Mouse (Mus musculus) kidney, postnatal 0 days (tissue): ENCODE results near the gene Gsk3b. TPM values are rescaled to one million over a fixed set of nuclear protein-coding genes. Genes with fewer than 3 reads are reported as not detected.

Source experiments
- ATAC-seq: fragments of 200-750 bp; cut with Nextera tagmentation; replicated peaks from 2 replicates; pipeline ENCODE4 v1.8.0; 2017; ENCODE audit warnings: low read depth, moderate number of reproducible peaks, moderate TSS enrichment, moderate library complexity; ENCODE audit not compliant: low FRiP score
- DNase-seq: peaks from one replicate; pipeline ENCODE4 v3.0.0-alpha.2; 2016; ENCODE audit warnings: low spot score
- H3K27ac ChIP-seq: fragments of 300-500 bp; sonication (generic); 2 replicates; pipeline ENCODE4 v1.5.1; 2014; ENCODE audit warnings: mild to moderate bottlenecking
- H3K27me3 ChIP-seq: fragments of 300-500 bp; sonication (generic); 2 replicates; pipeline ENCODE4 v1.6.1; 2014; ENCODE audit warnings: low read length, mixed read lengths; ENCODE audit not compliant: insufficient read depth
- H3K36me3 ChIP-seq: fragments of 300-500 bp; sonication (generic); 2 replicates; pipeline ENCODE4 v1.6.1; 2014; ENCODE audit warnings: low read length, mixed read lengths; ENCODE audit not compliant: insufficient read depth
- H3K4me1 ChIP-seq: fragments of 300-500 bp; sonication (generic); replicated peaks from 2 replicates; pipeline ENCODE4 v1.6.1; 2014; ENCODE audit warnings: antibody characterized with exemption, low read length, mixed read lengths; ENCODE audit not compliant: insufficient read depth
- H3K4me2 ChIP-seq: fragments of 300-500 bp; sonication (generic); 2 replicates; pipeline ENCODE4 v1.6.1; 2014; ENCODE audit warnings: mild to moderate bottlenecking, low read length, moderate library complexity, mixed read lengths
- H3K4me3 ChIP-seq: fragments of 300-500 bp; sonication (generic); replicated peaks from 2 replicates; pipeline ENCODE4 v1.5.1; 2014; ENCODE audit warnings: low read depth, low read length
- H3K9ac ChIP-seq: fragments of 300-500 bp; sonication (generic); 2 replicates; pipeline ENCODE4 v1.6.1; 2014; ENCODE audit warnings: low read depth, low read length
- H3K9me3 ChIP-seq: fragments of 300-500 bp; sonication (generic); replicated peaks from 2 replicates; pipeline ENCODE4 v1.6.1; 2016; ENCODE audit warnings: low read length, inconsistent platforms, mixed read lengths
- CTCF ChIP-seq: IDR thresholded peaks from 2 replicates; pipeline ENCODE4 v1.5.1; 2016; ENCODE audit warnings: antibody characterized with exemption, low read depth, mild to moderate bottlenecking, moderate library complexity
- WGBS: fragments of 180-500 bp; shearing (Covaris S2); extraction: QIAGEN DNeasy Blood & Tissue Kit; methylation state at CpG from one replicate; pipeline ENCODE4 v1.1.7; 2014; 5-methylcytosine and 5-hydroxymethylcytosine counted together
- polyA plus RNA-seq: library from polyadenylated mRNA; unstranded; fragments of >200 nt; fragmentation: Nextera tagmentation; extraction: Ambion mirVana; gene quantifications from 2 replicates; pipeline ENCODE4 v1.2.1, GENCODE M21; 2015

Gsk3b gene
- polyA plus RNA-seq, 1 experiment from 2014 or later = 43.8 TPM

DNA sequence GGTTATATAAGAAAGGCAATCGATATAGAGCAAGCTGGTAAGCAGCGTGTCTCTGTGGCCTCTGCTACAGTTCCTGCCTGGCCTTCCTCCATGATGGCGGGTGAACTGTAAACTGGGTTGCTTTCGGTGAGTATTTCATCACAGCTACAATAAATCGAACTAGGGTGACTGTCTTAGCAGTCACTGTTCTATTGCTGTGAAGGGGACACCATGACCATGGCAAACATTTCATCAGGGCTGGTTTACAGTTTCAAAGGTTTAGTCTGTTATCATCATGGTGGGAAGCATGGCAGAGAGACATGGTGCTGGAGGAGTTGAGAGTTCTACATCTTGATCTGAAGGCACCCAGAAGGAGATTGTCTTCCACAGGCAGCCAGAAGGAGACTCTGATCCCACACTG is 191.0 kb downstream of the Gsk3b start:
- Histone ChIP-seq H3K27ac (no peak overlapping the region), H3K36me3 (no peaks in the 10 kb centered on the region), H3K27me3 (no peaks in the 10 kb centered on the region), H3K4me2 (no peak overlapping the region), H3K4me3 (no peak overlapping the region), H3K4me1 (no peaks in the 10 kb centered on the region), H3K9me3 (0 out of 2 replicates have a peak, but pooled peaks cover 5% of the 10 kb centered on the region), H3K9ac (no peak overlapping the region)
- no peak for TF ChIP-seq CTCF
- no peak for ATAC-seq
- WGBS = 90% methylated on average over 5 of the region's 5 CpGs
- no peak for DNase-seq

DNA sequence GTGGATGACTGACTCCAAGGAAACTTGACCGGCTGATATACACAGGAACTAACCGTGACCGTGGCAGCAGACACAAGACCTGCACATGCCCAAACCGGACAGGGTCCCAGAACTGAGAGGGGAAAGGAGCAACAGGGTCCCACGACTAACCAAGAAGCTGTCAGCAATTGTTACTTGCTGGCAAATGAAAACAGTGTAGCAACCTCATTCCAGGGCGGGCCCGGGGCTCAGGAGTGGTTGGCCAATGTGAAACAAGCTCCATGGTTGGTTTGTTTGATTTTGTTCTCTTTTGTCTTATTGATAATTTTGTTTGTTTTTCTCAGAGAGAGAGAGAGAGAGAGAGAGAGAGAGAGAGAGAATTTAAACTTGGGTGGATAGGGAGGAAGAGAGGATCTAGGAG is 192.2 kb downstream of the Gsk3b start:
- H3K9me3 ChIP-seq = 0 out of 2 replicates have a peak, but pooled peaks cover 5% of the 10 kb centered on the region
- no peak for TF ChIP-seq CTCF
- H3K9ac ChIP-seq = no peak overlapping the region
- H3K36me3 ChIP-seq = no peaks in the 10 kb centered on the region
- H3K27ac ChIP-seq = no peak overlapping the region
- no peak for ATAC-seq
- no peaks in the 10 kb centered on the region for H3K4me1 ChIP-seq
- H3K27me3 ChIP-seq = no peaks in the 10 kb centered on the region
- no peak for DNase-seq
- no peak overlapping the region for H3K4me3 ChIP-seq
- 75% methylated on average over 7 of the region's 7 CpGs for WGBS
- no peak overlapping the region for H3K4me2 ChIP-seq

DNA sequence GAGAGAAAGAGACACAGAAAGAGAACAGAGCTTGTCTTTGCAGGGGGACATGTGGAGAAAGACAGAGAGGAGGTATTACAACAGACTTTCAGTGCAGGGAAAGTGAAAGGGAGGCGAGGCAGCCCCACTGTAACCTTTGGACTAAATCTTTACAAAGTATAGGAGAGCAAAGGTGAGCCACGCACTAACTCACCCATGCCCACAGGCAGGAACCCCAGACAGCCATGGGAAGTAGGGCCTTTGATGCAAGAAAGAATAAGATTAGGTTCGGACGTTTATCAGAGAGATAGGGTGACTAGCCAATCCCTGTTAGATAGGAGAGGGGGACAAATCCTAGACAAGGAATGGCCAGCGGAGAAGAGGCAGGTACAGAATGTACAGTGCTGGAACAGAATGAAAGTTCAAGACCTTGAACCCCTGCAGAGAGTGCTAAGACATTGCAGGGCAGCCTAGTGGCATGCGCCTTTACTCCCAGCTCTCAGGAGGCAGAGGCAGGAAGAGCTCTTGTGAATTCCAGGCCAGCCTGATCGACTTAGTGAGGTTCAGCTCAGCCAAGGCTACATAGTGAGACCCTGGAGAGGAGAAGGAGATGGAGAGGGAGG is 193.9 kb downstream of the Gsk3b start:
- 81% methylated on average over 7 of the region's 7 CpGs for WGBS
- Histone ChIP-seq H3K4me2 (no peak overlapping the region), H3K27me3 (no peaks in the 10 kb centered on the region), H3K9ac (no peak overlapping the region), H3K9me3 (no peaks in the 10 kb centered on the region), H3K27ac (no peak overlapping the region), H3K4me1 (no peaks in the 10 kb centered on the region), H3K4me3 (no peak overlapping the region), H3K36me3 (no peaks in the 10 kb centered on the region)
- no peak for TF ChIP-seq CTCF
- peak; percentile 73 for ATAC-seq
- DNase-seq = no peak

DNA sequence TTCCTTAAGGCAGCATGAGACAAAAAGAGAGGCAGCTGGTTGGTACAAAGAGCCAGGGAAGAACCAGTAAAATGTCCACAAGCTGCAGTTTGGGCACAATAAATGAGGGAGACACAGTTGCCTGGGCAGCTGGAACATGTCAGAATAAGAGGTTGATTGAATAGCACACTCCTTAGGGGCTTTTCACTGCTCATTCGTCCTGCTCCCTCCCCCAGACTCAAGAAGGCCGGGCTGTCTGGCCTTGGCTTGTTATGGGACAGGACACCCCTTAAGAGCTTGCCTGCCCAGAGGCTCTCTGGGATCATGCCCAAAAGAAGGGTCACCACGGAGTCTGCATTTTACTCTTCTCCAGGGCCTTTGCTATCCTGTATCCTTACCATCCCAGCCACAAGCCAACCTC is 194.5 kb downstream of the Gsk3b start:
- Histone ChIP-seq H3K27ac (no peak overlapping the region), H3K4me1 (no peaks in the 10 kb centered on the region), H3K27me3 (no peaks in the 10 kb centered on the region), H3K9me3 (no peaks in the 10 kb centered on the region), H3K36me3 (no peaks in the 10 kb centered on the region), H3K4me2 (no peak overlapping the region), H3K4me3 (no peak overlapping the region), H3K9ac (no peak overlapping the region)
- WGBS = 26% methylated on average over 3 of the region's 3 CpGs
- DNase-seq (no peak), ATAC-seq (0 out of 2 replicates have a peak, but pooled peaks have one; percentile 42)
- TF ChIP-seq CTCF = no peak

DNA sequence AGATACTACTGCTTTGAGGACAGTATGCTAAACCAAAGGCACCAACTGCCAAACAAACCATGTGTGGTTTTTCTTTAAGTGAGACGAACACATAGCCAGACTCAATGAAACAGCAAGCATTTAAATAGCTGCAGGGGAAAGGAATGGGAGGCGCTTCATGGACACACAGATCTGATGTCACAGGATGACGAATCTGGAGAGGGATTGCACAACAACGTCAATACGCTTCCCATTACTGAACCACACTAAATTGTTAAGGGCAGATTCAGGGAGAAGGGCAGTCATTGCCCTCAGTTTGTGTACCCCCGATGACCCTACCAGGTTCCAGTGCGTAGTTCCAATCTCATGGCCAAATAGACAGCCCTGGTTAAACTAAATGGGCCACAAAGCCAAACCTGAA is 197.0 kb downstream of the Gsk3b start:
- peaks cover 6% of the 10 kb centered on the region; the same call in 1 of the 2 replicates for H3K4me1 ChIP-seq
- no peak for DNase-seq
- no peaks in the 10 kb centered on the region for H3K9me3 ChIP-seq
- no peaks in the 10 kb centered on the region for H3K36me3 ChIP-seq
- no peak overlapping the region for H3K9ac ChIP-seq
- no peak overlapping the region for H3K4me3 ChIP-seq
- no peak for TF ChIP-seq CTCF
- ATAC-seq = no peak
- no peak overlapping the region for H3K4me2 ChIP-seq
- H3K27me3 ChIP-seq = no peaks in the 10 kb centered on the region
- WGBS = 76% methylated on average over 7 of the region's 7 CpGs
- no peak overlapping the region for H3K27ac ChIP-seq

DNA sequence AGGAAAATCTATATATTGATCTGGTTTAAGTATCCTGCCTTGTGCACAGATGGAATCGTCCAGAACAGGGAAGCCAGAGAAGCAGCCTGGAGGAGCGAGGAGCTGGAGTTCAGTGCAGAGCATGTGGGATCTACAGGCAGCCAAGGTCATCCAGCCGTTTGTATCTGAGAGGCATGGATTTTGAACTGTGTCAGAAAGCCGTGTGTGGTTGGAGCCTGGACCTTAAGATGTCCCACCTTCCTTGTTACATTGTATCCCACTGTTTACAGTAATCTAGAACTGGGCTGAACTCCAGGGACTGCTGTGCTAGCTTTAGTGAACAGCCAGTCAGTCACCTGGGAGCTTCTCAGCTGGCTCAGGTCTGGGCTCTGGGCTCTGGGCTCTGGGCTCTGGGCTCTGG is 197.7 kb downstream of the Gsk3b start:
- Histone ChIP-seq H3K36me3 (no peaks in the 10 kb centered on the region), H3K4me2 (no peak overlapping the region), H3K9me3 (no peaks in the 10 kb centered on the region), H3K27me3 (no peaks in the 10 kb centered on the region), H3K9ac (no peak overlapping the region), H3K4me1 (peaks cover 6% of the 10 kb centered on the region; the same call in 1 of the 2 replicates), H3K4me3 (no peak overlapping the region), H3K27ac (no peak overlapping the region)
- 71% methylated on average over 4 of the region's 4 CpGs for WGBS
- TF ChIP-seq CTCF = no peak
- no peak for ATAC-seq
- DNase-seq = no peak

DNA sequence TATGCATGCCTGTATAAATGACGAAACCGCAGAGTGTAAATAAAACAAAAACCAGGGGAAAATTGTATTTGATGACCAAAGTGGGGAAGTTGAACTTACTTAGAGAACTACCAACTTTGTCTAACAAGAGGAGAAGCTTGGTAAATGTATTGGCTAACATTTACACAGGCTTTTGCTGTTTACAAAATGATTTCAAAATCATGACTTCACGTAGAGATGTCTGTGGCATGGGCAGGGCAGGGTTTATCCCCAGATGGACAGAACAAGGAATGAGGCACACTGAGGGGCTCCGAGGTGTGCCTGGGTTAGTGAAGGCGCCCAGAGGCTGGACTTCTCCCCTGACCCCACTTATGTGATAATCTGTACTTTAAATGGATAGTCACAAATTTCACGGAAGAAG is 198.6 kb downstream of the Gsk3b start:
- Histone ChIP-seq H3K36me3 (no peaks in the 10 kb centered on the region), H3K9me3 (no peaks in the 10 kb centered on the region), H3K4me2 (no peak overlapping the region), H3K4me3 (no peak overlapping the region), H3K27me3 (no peaks in the 10 kb centered on the region), H3K9ac (no peak overlapping the region), H3K27ac (no peak overlapping the region), H3K4me1 (peaks cover 6% of the 10 kb centered on the region; the same call in 1 of the 2 replicates)
- DNase-seq (no peak), ATAC-seq (no peak)
- TF ChIP-seq CTCF = no peak
- WGBS = 82% methylated on average over 6 of the region's 6 CpGs
